Mouse (Mus musculus): ENCODE measurements around the gene Cops9.

- TF ChIP-seq CTCF (IDR thresholded peaks at IDR 0.05; ENCODE audit: low read depth) = peak; percentile 90
- TF ChIP-seq EP300 (optimal IDR thresholded peaks at IDR 0.05) = no peak
Observed at GRCm38 (mm10) chr1:92611008-92611407, 30.8 kb downstream of the Cops9 start.

Measured in stomach, postnatal 0 days (tissue).